Mouse (Mus musculus) left cerebral cortex, postnatal 4 days (tissue): ENCODE measurements at regions not wholly inside any gene's neighbourhood (a gene's known extent, or its start where the extent isn't known, plus 50 kb on each side); places are given as distances from the start of the nearest gene placed in this dataset.

Source experiments
- DNase-seq: peaks from one replicate; pipeline ENCODE4 v3.0.0-alpha.2; 2022
- intact Hi-C: fragments of 180-260 bp; cut with DNase I; formaldehyde crosslinking; loops from one replicate; pipeline ENCODE4 v1.15.1; 2025

DNA sequence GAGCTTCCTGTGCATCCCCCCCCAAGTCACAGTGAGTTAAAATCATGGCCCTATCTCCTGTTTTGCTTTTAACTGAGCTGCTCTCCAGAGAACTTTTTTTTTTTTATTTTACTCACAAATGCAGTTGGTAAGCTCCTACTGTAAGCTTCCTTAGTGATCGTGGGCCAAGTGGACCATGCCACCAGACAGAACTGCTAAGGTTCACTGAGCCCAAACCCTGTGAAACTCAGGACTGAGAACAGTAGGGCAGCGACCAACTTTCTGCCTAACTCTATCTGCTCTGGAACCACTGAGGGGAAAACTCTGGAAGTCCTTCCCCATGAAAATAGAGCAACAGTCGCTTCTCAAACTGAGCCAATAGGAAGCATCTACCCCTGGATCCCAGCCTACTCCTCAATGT, 1041.8 kb downstream of the Fam19a2 start:
- intact Hi-C loops = no loop called here
- DNase-seq = no peak

DNA sequence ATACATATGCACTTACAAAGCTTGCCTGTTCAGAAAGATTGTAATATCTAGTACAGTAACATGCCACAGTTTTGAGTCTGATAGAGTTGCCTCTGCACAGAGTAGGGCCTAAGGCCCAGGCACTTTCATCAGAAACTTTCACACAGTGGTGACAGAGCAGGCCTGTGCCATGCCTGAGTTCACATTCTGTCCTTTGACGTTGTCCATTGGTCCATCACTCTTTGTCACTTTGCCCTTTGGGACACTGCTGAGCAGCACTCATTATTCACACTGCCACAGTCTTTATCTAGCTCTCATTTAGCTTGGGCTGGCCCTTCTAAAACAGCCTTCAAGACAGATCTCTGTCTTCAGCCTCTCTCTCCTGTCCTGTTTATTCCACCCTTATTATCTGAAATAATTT, 1055.0 kb downstream of the Fam19a2 start:
- intact Hi-C loops = no loop called here
- no peak for DNase-seq

- DNase-seq = peak; percentile 1
Measured at GRCm38 (mm10) chr10:124320191-124321110, 1056.7 kb downstream of the Fam19a2 start.

GRCm38 (mm10) chr10:124332491-124332890, 1056.8 kb downstream of the Slc16a7 start:
- DNase-seq = no peak
- intact Hi-C loops = no loop called here

More at GRCm38 (mm10) chr10:124320191-124321110, 1056.7 kb downstream of the Fam19a2 start:
- intact Hi-C loops = no loop called here

GRCm38 (mm10) chr10:124338923-124339322, 1050.3 kb downstream of the Slc16a7 start:
- no peak for DNase-seq
- intact Hi-C loops = no loop called here

GRCm38 (mm10) chr10:124349300-124349699, 1040.0 kb downstream of the Slc16a7 start:
- intact Hi-C loops = no loop called here
- peak; percentile 61 for DNase-seq

DNA sequence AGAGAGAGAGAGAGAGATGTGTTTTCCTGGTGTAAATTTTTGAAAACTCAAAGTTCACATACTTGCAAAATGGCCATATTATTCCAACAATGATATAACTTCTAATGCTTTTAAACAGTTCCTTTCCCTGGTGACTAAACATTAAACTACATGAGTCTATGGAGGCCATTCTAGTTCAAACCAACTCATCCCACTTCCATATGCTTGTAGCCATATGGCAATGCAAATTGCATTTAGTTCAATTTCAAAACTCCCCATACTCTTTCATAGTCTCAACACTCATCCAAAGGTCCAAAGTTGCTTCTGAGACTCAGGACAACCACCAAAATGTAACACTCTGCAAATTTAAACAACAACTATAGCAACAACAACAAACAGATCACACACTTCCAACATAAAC, 1026.5 kb downstream of the Slc16a7 start:
- no peak for DNase-seq
- intact Hi-C loops = no loop called here

DNA sequence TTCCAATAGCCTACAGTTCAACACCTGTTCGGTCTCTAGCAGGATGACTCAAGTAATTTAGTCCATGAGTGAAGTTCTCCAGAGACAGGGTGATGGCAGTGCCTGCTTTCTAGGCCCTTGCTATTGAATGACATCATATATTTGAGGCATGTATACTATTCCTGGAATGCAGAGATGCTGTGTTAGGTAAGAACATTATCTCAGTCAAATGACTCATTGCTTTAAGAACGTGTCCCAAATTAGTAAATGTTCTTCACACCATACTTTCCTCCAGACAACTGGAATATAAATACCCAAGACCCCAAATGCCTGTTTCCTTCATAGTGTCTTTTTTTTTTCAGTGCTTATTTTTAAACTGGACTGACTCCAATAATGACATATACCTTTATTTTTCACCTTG, 1018.3 kb downstream of the Slc16a7 start:
- no peak for DNase-seq
- intact Hi-C loops = no loop called here

DNA sequence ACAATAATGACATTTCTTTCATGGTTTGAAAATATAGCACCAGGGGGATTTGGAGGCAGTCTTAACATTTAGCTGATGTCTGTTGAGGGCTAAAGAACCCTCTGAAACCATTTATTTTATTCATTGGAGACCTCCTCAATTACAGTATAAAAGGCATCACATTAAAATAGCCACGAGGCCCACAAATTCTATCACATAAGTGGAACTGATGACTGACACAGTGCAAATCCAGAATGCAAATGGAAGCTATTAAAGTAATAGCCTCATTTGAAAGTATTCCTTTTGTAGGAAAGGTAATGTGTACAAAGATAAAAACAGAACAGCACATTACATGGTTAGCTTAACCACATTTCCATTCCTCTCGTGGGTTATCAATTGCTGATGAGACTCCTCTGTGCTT, 986.6 kb downstream of the Slc16a7 start:
- intact Hi-C loops = no loop called here
- no peak for DNase-seq

DNA sequence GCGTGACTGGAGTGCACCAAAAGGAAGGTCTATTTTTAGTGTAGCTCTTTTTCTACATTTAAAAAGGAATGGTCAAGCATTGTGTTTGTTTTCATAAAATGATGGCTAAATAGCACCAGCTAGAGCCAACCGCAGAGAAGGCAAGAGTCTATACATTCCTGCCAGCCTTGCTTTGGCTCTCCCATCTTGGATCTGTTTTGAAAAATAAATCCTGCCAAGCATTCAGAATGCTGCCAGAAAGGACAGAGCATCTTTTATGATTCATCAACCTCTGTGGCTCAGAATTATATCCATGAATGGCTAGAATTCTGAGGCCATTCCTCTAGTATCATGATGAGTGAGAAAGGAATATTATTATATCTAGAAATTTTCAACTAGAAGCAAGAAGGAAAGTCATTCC, 979.6 kb downstream of the Slc16a7 start:
- peak; percentile 2 for DNase-seq
- intact Hi-C loops = no loop called here

GRCm38 (mm10) chr10:124416531-124416930, 972.7 kb downstream of the Slc16a7 start:
- peak; percentile 2 for DNase-seq
- intact Hi-C loops = no loop called here

DNA sequence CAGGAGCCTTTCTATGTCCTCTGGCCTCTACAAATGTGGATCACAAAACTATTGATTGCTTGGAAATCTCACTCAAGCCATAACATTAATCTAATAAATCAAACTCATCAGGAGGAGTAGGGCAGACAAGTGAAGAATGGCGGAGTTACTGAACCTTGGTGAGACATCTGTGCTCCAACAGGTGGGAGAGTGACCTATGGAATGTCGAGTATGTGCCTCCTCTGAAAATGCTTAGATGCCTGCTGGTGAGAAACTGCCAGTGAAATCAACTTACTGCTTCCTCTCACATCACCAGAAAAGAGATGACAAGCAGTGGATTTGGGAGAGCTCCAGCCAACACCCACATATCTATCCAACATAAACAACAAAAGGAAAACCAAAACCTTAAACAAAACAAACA, 965.8 kb downstream of the Slc16a7 start:
- DNase-seq = no peak
- intact Hi-C loops = no loop called here
